Mouse (Mus musculus): ENCODE data around the gene Sclt1.

The Sclt1 gene

DNA sequence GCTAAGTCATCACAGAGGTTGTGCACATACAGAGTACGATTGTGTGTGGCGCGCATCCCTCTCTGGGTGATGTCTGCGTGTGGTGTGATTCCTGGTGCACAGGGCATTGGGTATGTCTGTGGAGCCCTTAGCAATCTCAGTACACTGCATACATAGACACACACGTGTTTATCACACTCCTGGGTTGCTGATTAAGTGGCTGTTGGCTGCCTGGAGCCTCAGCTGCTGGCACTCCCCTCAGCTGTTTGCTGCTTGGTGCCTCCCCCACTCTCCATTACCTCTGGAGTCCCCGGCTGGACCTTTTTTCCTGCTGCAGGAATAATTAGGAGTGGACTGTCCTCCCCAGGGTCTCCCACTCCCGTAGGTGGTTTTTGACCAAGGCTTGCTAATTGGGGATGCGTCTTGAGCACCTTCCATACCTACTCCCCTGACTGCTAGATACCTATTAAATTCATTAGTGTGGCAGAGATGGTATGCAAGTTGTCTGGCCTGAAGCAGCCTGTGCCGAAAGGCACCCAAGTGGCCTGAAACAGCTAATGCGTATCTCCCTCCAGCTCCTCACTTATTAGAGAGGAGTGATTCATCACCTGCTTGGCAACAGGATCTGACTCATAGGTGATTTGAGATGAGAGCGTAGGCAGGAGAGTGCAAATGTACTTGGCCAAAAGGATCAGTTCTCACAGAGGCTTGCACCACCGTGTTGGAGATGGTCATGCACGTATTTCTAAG lies 136.5 kb downstream of the Sclt1 start:
- DNase-seq: peak; percentile 94

DNA sequence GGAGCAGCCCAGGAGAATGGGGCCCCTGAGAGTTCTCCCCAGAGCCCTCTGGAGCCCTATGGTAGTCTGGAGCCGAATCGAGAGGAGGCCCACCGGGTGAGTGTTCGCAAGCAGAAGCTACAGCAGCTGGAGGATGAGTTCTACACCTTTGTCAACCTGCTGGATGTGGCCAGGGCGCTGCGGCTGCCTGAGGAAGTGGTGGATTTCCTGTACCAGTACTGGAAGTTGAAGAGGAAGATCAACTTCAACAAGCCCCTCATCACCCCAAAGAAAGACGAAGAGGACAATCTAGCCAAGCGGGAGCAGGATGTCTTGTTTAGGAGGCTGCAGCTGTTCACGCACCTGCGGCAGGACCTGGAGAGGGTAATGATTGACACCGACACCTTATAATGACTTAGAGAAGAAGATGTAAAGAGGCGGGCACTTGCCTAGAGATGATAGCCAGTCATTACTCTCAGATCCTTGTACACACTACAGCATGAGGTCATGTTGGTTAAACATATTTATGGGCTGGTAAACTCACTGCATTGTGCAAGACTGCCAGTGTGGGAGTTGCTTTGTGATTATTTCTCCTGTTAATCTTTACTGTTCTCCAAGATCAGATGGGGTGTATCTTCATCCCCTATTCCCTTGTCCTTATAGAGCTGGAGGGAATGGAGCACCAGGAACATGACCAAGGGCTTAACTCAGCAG lies 137.5 kb downstream of the Sclt1 start:
- DNase-seq: peak; percentile 83

DNA sequence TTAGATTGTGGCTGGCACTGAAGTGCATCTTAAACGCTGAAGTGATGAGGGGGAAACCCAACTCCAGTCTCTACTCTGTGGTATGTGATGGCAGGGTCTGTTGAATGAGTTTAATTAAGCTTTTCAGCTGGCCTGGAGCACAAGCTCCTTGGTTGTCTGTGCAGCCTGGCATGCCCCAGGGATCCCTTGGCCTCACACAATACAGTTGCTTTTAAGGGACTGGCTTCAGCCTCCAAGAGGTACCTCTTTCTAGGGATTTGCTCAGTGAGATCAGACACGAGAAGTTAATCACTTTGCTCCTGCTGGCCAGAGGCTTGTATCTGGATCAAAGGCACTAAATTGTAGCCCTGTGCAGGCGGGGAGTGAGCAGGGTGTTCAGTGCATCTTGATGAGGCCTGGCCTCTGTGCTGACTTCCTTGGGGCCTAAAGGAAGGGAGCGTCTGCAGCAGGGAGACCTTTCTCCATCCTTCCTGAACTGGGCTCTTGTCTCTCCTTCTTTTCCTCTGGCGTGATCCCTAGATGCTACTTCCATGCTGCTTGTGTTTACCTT lies 138.8 kb downstream of the Sclt1 start:
- peak; percentile 71 for DNase-seq

DNA sequence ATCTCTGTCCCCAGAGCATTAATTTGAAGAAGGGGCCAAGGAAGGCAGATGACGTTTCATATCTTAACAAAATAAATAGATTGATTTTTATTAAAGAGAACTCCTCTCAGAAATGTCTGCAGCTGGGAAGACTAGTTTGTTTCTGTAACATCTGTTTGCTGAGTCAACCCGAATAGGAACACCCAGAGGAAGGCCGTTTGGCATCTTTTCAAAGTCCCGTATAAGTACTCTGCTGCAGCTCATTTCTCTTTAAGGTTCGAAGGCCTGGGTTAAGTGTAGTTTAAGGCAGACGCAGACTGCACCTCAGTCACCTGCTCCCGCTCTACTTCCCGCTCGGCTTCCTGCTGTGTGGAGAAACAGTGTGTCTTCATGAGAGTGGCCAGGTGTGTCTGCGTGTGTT lies 139.4 kb downstream of the Sclt1 start:
- peak; percentile 92 for DNase-seq

DNA sequence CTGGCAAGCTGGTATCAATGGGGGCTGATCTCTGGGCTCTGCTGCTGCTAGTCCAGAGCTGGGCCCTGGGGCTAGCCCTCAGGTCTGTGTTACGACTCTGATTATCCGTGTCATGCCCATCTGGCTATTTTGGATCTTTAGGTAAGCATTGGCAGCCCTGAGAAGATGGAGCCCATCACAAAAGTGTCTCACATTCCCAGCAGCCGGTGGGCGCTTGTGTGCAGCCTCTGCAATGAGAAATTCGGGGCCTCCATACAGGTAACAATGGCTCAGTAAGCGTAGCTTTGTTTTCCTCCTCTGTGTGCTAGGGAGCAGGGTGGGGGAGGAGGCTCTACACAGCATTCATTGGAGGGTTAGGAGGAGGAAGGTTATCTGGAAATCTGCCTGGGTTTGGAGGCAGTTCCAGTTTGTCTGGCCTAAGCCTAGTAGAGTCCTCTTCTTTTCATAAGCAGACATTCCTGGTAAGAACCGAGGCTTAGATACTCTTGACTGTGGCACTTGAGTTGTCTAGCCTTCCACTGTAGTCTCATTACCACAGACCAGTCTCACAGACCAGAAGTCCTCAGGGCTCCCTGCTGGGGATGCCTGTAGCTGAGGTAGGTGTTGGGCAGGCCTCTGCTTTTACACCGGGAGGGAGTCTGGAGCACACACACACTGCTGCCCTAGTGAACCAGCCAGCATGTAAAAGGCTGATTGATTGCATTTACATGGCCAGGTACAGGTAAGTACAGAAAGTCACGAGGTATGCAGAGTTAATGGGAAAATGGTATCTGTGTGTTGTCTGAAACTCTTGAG lies 140.9 kb downstream of the Sclt1 start:
- DNase-seq: peak; percentile 79

DNA sequence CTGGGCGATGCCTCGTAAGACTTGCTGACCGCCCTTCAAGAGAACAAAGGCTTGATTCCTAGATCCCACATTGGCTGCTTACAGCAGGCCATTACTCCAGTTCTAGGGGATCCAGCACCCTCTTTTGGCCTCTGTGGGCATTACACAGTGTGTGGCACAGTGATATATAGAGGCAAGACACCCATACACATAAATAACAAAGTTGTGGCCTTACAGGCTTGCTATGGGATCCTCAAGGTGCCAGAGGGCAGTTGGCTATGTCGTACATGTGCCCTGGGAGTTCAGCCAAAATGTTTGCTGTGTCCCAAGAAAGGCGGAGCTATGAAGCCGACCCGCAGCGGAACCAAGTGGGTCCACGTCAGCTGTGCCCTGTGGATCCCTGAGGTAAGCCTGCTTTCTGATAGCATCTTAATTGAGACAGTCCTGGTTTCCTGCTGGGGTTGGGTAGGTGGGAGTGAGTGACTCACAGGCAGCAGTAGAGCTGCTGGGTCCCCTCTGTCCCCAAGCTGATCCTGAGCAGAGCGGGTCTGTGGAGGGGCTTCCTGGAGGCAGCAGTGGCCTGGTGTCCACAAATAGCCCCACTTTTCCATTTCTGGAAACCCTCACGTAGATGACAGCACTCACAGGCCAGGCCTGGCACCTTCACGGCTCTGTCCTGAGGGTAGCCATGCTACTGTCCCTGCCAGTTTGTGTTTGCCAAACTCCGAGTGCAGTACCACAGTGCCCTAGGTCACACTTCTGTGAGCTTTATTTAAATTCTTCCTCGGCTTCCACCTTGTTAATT lies 142.3 kb downstream of the Sclt1 start:
- DNase-seq: peak; percentile 97

DNA sequence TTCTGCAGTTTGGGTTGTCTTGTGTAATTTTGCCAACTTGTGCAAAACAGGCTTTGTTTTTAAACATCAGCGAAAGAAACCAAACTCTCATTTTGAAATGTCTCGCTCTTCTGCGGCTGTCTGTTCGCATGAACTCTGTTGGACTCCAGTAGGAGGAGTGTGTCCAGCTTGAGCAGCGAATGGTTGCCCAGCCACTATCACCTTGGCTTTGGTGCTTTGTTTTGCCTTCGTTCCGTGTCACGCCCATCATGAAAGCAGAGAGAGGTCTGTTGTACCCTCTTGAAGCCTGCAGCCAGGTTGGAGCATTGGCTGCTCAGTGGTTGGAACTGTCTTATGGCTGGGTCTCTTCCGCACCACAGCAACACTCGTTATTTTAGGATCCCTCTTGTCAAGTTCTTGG lies 143.1 kb downstream of the Sclt1 start:
- DNase-seq: peak; percentile 94

DNA sequence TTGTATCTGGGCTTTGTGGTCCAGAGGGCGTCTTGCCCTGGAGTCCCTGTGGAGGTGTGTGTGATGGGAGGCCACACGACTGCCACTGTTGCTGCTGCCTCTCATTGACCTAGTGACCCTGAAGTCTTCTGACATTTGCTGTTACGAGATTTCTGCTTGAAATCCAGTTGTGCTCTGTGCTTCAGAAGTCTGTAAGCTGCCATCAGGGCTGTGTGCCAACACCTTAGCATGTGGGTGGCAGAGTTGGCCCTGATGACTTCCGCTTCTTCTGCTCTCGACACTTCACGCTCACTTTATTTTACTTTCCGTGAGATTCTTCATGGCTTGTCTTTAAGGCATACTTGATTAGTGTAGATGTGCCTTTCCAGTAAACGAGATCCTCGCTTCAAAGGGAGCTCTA lies 143.9 kb downstream of the Sclt1 start:
- DNase-seq: peak; percentile 81

DNA sequence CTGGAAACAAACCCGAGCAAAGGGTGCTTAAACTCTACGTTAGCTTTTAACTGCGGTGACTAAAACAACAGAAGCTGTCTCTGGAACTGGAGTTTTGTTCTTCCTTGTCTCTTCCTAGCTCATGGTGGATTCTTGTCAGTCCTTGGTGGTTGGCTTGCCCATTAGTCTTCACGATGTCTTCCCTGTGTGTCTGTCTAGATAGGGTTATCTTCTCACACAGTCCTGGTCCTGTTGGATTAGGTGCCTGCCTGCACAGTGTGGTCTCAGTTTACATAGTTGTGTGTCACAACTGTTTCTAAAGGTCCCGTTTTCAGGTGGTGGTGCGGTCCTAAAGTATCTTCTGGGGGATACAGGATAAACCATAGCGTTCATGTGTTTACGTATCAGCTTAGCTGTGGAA lies 145.3 kb downstream of the Sclt1 start:
- no peak for DNase-seq

DNA sequence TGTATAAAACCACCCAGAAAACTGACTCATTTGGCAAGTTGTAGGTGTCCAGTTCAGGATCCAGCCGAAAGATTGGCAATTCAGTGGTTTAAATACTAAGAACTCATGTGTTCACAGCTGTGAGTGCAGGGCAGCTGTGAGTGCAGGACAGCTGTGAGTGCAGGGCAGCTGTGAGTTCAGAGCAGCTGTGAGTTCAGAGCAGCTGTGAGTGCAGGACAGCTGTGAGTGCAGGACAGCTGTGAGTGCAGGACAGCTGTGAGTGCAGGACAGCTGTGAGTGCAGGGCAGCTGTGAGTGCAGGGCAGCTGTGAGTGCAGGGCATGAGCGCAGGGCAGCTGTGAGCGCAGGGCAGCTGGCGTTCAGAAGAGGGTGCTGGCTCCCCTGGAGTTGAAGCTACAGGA lies 147.3 kb downstream of the Sclt1 start:
- DNase-seq: no peak

DNA sequence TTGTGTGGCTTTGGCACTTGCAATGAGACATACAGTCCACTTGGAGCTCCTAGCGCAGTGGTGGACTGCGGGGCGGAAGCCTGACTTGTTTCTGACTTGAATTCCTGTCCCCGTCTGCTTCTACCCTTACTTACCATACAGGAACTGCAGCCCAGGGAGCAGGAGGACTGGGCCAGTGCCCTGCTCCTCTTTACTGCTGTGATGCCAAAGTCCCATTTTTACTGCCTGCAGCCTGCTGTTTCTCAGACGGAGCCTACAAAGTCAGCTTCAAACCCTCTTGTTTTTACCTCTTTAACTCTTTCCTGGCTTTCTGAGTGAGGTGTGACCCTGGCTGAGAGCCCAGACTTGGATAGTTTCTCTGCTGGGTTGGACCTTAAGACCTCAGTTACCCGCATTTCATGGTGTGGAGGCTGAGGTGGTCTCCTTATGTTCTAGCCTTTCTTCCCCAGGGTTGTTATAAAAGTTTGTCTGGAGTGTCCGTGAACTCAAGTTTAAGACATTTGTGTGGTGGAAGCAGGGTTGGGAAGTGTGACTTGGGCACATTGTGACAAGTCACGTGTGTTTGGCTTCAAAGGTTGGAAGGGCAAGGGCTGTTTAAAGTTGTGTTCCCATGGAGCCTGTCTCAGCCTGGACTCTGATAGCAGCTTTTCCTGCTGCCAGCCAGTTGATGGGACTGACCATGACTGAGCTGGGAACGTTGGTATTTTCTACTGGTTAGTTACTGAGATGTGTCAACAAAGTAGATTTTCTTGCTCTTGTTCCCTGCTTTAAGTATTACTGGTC lies 148.0 kb downstream of the Sclt1 start:
- DNase-seq: peak; percentile 90

DNA sequence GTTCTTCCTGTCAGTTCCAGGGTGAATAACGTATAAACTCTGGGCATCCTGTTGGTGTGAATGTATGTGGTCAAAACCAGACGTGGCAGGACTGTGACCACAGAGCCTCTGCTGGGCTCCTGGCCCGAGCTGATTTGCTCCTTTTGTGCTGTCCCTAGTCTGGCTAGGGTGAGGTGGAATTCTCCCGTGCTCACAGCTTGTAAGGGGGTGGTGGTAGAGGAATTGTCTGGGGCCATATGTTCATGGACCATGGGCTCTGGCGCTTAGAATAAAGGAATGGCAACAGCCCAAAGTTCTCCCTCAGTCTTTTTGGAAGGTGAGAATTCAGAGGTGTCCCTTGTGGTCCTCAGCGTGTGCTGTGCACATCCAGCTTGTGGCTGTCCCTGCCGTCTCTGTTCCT lies 149.5 kb downstream of the Sclt1 start:
- DNase-seq: no peak

DNA sequence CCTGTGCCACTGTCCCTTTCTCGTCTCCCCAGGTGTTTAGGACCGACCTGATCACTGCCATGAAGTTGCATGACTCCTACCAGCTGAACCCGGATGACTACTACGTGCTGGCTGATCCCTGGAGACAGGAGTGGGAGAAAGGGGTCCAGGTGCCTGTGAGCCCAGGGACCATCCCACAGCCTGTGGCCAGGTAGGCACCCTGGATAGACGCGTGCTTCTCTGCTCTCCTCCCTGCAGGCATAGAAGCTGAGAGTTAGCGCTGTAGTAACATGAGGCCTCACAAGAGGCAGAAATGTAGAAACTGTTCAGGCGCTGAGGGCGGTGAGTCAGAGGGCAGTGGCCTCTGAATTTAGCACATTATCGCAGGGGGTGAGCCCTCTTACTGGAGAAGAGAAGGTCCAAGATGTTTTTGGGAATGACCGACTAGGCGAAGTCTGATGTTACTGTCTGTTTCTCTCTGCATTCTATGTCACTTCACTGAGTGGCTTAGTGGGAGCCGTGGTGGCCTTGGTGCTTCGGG lies 150.6 kb downstream of the Sclt1 start:
- DNase-seq: peak; percentile 90

DNA sequence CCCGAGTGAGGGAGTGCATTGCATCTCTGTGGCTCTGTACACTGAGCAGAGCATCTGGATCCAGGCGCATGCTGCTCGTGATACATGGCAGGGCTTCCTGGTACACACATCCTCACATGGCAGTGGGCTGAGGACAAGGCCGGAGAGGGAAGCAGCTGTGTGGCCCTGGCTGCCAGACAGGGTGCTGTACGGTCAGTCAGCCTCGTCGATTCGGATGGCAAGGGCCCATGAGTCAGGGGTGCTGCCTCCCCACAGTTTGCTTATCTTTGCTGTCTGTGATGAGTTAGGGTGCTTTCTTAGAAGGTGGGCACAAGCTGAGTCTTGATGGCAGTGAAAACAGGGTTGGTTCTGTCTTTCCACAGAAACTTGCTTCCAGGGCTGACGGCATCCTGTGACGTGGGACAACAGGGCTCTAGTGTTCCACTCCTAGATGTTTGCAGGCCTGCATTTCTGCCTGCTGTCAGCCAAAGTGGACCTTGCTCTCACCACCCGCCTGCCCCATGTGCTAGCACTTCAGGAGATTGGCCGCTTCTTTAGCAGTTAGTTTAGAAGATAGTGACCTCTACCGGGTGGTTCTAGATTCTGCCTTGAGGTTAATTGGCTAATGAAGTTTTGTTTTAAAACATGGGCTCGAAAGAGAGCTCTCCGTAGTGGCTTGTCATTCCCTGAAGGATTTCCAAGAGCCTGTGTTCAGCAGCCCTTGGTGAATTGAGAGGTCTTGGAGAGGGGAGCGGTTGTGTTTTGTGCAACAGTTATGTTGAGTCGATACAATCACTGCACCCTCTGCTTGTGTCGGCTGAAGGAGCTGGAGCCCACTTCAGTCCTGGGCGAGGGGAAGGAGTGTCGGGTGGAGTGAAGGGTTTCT lies 151.4 kb downstream of the Sclt1 start:
- peak; percentile 96 for DNase-seq

DNA sequence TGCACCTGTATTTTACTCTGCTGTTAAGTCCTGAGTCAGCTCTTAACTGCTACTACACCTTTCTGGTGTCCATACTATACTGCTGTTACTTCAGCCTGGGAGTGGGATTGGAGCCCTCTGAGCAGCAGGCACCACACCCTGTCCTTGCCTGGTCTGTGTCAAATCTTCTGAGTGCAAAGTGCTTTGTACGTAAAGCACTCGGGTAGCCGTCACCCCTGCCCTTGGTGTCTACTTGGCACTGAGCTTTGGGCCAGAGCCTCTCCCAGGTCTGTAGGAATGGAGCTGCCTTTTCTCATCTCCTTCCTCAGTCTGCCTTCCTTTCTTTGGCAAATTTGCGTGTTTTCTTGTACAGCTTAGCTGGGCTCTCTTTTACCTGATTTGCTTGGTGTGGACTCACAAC lies 152.3 kb downstream of the Sclt1 start:
- DNase-seq: peak; percentile 82

DNA sequence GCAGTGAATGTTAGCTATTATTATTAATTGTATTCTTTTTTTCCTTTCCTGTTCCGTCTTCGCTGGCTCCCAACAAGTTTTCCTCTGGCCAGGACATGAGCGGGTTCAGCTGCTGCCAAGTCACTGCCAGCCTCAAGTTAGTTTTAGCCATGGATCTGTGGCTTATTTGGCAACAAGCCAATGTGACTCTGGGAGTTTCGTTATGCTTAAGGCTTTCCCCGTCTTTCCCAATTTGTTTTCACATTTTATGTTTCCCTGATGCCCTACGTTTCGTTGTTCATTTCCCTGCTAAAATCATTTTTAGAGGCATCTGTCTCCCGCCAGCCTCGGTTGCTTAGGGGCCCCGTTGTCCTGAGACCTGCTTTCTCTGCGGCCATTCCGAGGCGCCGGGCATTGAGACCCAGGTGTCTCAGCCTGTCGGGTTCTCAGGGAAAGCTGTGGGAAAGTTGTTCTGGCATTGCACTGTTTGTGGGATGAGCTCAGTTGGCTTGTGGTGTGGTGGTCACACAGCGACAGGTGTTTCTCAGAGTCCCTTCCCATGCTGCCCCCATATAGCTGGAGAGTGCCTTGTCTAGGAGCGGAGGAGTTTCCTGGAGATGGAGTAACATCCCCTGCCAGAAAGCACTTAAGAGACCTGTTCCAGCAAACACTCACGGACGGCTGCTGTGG lies 152.9 kb downstream of the Sclt1 start:
- peak; percentile 86 for DNase-seq

DNA sequence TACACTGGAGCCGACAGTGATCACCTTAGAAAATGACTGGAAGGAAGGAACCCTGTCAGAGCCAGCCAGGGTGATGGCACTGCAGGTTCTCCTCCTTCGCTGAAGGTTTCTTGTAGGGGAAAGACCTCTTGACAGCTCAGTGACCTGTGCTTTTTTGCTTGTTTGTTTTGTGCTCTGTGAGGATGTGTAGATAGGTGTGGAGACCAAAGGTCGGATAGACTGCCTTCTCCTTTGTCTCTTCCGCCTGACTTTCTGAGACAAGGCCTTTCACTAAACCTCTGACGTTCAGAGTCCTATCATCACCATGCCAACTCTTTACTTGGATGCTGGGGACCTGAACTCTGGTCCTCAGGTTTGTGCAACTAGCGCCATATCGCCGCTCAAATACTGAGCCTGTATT lies 153.8 kb downstream of the Sclt1 start:
- no peak for DNase-seq

DNA sequence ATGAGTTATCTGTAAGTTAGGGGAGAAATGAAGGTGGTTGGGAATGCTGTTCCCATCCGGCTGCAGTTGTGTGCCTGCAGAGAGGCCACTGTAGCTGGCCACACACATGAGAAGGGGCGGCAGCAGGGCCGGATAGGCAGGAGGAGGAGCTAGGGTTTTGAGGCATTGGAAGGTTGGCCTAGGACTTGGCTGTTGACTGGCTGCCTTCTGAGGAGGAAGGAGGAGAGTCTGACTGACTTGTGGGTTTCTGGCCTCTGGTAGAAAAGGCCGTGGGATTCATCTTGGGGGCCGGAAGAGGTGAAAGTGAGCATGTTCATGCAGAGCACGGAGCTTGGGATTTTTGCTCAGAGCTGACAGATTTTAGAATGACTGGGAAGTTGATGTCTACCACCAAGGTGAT lies 154.7 kb downstream of the Sclt1 start:
- DNase-seq: peak; percentile 98

DNA sequence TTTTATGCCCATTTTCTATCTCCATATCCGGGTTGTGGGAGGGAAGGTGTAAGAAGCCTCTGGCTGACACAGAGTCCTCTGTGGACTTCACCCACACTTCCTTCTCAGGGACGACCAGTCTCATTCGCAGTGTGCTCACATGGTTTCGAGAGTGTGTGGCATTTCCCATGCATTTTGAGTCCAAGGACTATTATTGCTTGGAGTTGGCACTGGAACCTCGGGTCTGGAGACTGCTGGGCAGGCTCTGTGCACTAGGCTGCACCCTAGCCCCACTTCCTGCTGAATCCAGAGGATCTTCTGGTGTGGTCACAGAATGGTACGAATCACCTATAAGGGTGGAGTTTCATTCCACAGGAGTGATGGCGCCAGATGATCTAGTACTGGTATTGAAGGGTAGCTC lies 155.4 kb downstream of the Sclt1 start:
- peak; percentile 93 for DNase-seq

DNA sequence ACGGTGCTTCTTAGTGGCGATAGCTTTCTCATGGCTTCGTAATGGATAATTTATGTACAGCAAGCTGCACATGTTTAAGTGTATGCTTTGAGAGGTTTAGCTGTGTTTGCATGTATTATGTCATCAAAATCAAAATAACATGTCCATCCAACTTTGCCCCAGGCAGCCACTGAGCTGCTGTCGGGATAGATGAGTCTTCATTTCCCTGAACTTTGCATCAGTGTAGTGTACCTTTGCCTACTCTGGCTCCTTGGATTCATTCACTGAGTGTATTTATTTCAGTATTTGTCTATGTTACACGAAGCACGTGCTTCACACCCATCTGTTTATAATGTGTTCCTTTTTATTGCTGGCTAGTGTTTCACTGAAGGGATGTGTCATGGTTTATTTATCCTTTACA lies 156.0 kb downstream of the Sclt1 start:
- DNase-seq: no peak
